Mouse (Mus musculus) small intestine, adult 2 months (tissue): ENCODE measurements around the gene Gpr180.

Experiments used
- CTCF ChIP-seq: fragments of 200-500 bp; IDR thresholded peaks from 2 replicates; pipeline ENCODE4 v1.5.1; 2012; ENCODE audit warnings: low read depth, mild to moderate bottlenecking, control low read depth, inconsistent platforms, low read length, moderate library complexity, mixed read lengths; ENCODE audit not compliant: insufficient replicate concordance, insufficient read length; ENCODE audit errors: extremely low read depth
- POLR2A ChIP-seq: fragments of 200-500 bp; IDR thresholded peaks from 2 replicates; pipeline ENCODE4 v1.6.1; 2012; ENCODE audit warnings: low read depth, mild to moderate bottlenecking, control low read depth, inconsistent platforms, low read length, moderate library complexity

- TF ChIP-seq POLR2A (no peak; the same call in 1 of the 2 replicates), CTCF (no peak)
Measured at GRCm38 (mm10) chr14:118089215-118089805, 47.6 kb upstream of the Gpr180 start.
